Comparison of ENCODE assay signal across 17 mouse cellular contexts in the genomic region with DNA sequence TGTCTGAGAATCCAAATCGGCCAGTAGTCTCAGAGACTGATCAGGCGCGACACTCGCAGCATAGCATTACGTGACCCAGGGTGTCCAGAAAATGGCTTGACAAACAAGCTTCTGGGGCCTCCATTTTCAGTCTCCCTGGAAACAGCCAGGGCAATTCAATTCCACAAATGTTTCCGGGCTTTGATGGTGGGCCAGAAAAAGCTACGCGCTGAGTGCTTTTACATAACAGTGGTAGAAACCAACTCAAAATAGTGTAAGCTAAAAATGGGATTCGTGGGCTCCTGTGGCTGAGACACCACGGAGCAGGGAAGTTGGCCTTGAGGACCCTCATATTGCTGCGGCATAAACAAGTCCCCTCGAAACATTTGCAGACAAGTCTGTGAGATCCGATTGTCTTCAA.
A peak's percentile ranks its signal among the peaks of the same experiment; 100 is the strongest.
DNase-seq lines count a peak whose midpoint lies in the region; ATAC-seq lines count a peak whose summit lies in the region.
"Had no signal": no experiment of that assay in that cellular context is flagged by ENCODE, and none has a peak within 500 bp of the region (broad histone marks: within the 10 kb centered on the region; RNA-seq: fewer than 3 reads in every experiment).

No protein-coding gene starts in this region.

- H3K27me3 ChIP-seq in embryonic facial prominence, embryonic 14.5 days (replicated peaks; ENCODE audit: control insufficient read depth, insufficient read depth, low read length): no peaks in the 10 kb centered on the region; the same call in 1 of the 2 replicates
- peaks cover 14% of the 10 kb centered on the region for H3K27me3 ChIP-seq in embryonic facial prominence, embryonic 10.5 days (replicated peaks; ENCODE audit: low read depth, poor library complexity, severe bottlenecking)
- H3K27me3 ChIP-seq: hindbrain, embryonic 15.5 days; limb, embryonic 12.5 days had no signal

- H3K36me3 ChIP-seq in embryonic facial prominence, embryonic 14.5 days (ENCODE audit: control insufficient read depth, insufficient read depth, low read length): no peaks in the 10 kb centered on the region
- H3K36me3 ChIP-seq in embryonic facial prominence, embryonic 10.5 days (replicated peaks): no peaks in the 10 kb centered on the region
- H3K36me3 ChIP-seq: embryonic facial prominence, embryonic 13.5 days; forebrain, embryonic 15.5 days; hindbrain, embryonic 15.5 days; limb, embryonic 12.5 days had no signal

- no peak for ATAC-seq in embryonic facial prominence, embryonic 14.5 days (ENCODE audit: low read depth)
- ATAC-seq: forebrain, embryonic 15.5 days had no signal

- WGBS in embryonic facial prominence, embryonic 14.5 days: 67% methylated on average over 13 of the region's 13 CpGs
- 84% methylated on average over 13 of the region's 13 CpGs for WGBS in embryonic facial prominence, embryonic 10.5 days

- H3K4me3 ChIP-seq in embryonic facial prominence, embryonic 14.5 days (ENCODE audit: low read depth, low read length): no peak overlapping the region
- H3K4me3 ChIP-seq in embryonic facial prominence, embryonic 10.5 days: no peak overlapping the region
- H3K4me3 ChIP-seq: embryonic facial prominence, embryonic 13.5 days; forebrain, embryonic 15.5 days; hindbrain, embryonic 15.5 days; limb, embryonic 12.5 days; myocyte had no signal

- no peak overlapping the region for H3K27ac ChIP-seq in embryonic facial prominence, embryonic 14.5 days (replicated peaks; ENCODE audit: low read depth, low read length)
- H3K27ac ChIP-seq in embryonic facial prominence, embryonic 10.5 days (replicated peaks): no peak overlapping the region
- H3K27ac ChIP-seq: embryonic facial prominence, embryonic 13.5 days; forebrain, embryonic 15.5 days; hindbrain, embryonic 15.5 days; limb, embryonic 12.5 days; macrophage had no signal

- no peak overlapping the region for H3K9ac ChIP-seq in embryonic facial prominence, embryonic 14.5 days (ENCODE audit: low read depth, low read length)
- H3K9ac ChIP-seq: embryonic facial prominence, embryonic 13.5 days; forebrain, embryonic 15.5 days; hindbrain, embryonic 15.5 days; limb, embryonic 12.5 days had no signal

- H3K4me2 ChIP-seq in embryonic facial prominence, embryonic 14.5 days (ENCODE audit: low read depth, low read length): no peak overlapping the region
- H3K4me2 ChIP-seq: embryonic facial prominence, embryonic 13.5 days; forebrain, embryonic 15.5 days; hindbrain, embryonic 15.5 days; limb, embryonic 12.5 days had no signal

- no peaks in the 10 kb centered on the region for H3K4me1 ChIP-seq in embryonic facial prominence, embryonic 14.5 days (ENCODE audit: control insufficient read depth, insufficient read depth, low read length)
- H3K4me1 ChIP-seq in embryonic facial prominence, embryonic 10.5 days: peaks cover 33% of the 10 kb centered on the region
- H3K4me1 ChIP-seq: limb, embryonic 12.5 days had no signal

- no peaks in the 10 kb centered on the region for H3K9me3 ChIP-seq in embryonic facial prominence, embryonic 14.5 days (ENCODE audit: control insufficient read depth, low read length)
- no peaks in the 10 kb centered on the region for H3K9me3 ChIP-seq in embryonic facial prominence, embryonic 10.5 days
- H3K9me3 ChIP-seq: embryonic facial prominence, embryonic 13.5 days; forebrain, embryonic 15.5 days; hindbrain, embryonic 15.5 days; limb, embryonic 12.5 days had no signal

- DNase-seq in embryonic facial prominence, embryonic 14.5 days (ENCODE audit: low spot score): peak; percentile 12
- no peak for DNase-seq in embryonic facial prominence, embryonic 10.5 days (ENCODE audit: low spot score)
- peak; percentile 46 for DNase-seq in frontal cortex, postnatal 14 days (ENCODE audit: low spot score in 2 of 2)
- DNase-seq in layer of hippocampus, postnatal 36 days: peak; percentile 44 to 53
- peak; percentile 75 to 85 for DNase-seq in right cerebral cortex, postnatal 10 days (ENCODE audit: low spot score in 2 of 2)
- no peak for DNase-seq in cerebellum, postnatal 14 days
- DNase-seq in cerebellum, adult 9-11 months: no peak
- no peak for DNase-seq in cerebellum, postnatal 10 days
- DNase-seq: adrenal gland, postnatal 36 days; cerebellum, adult 8-10 months; kidney, adult 2 months had no signal

Comparison
In these comparisons a context has a peak if more than half of its experiments do, and no peak if none do; other contexts are left out.
1. DNase-seq: peak in embryonic facial prominence, embryonic 14.5 days (single experiment), frontal cortex, postnatal 14 days (2 of 2), layer of hippocampus, postnatal 36 days (2 of 2) and right cerebral cortex, postnatal 10 days (2 of 2); none in embryonic facial prominence, embryonic 10.5 days (single experiment), cerebellum, postnatal 14 days (0 of 2), cerebellum, adult 9-11 months (single experiment) and cerebellum, postnatal 10 days (0 of 2).